Mouse (Mus musculus): ENCODE data around the gene Tmem190. TPM values are rescaled to one million over a fixed set of nuclear protein-coding genes. Genes with fewer than 3 reads are reported as not detected.

Tmem190 gene
- not detected for total RNA-seq (2023)

GRCm38 (mm10) chr7:4782759-4783158, at the start of gene Tmem190, which contains the start of gene Il11:
Gene Tmem190, plus strand, starts transcription at chr7:4782937.
Gene Il11, minus strand, starts transcription at chr7:4782859.

GRCm38 (mm10) chr7:4739544-4740275, 43.0 kb upstream of the Tmem190 start, which contains the start of gene Kmt5c:
Gene Kmt5c, plus strand, starts transcription at chr7:4740115.

DNA sequence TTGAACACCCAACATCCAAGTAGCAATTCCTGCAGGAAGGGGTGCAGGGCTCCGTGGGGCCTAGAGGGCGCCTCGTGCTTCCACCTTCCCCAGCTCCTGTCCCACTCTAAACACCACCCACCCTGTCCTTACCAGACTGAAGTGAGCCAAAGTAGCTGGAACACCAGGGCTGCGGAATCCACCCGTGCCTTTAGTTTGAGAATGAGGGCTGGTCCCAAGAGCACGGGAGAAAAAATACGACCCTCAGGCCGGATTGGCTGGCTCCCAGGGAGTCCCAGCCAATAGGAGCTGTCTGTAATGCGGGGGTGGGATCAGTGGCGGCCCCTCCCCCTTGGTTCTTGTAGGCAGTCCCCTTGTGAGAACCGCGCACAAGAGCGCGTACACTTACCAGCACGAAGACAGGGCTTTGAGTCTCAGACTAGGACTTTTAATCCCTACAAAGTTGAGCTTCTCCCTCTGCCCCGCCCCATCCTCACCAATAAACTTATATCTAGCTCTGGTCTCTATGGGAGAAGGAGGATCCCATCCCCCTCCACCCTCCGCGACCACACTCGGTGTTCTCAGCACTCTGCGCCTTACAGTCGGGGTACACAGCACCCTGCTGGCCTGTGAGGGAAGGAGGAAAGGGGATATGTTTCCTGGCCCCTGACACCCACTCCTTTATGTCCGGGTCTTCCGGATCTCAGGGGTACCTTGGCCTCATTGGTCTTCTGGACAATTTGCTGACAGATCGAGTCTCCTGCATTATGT, 29.7 kb upstream of the Tmem190 start, which contains the start of gene Cox6b2:
TSS of gene Cox6b2 (minus strand) at position 274 of the 750 bp plus-strand sequence.

GRCm38 (mm10) chr7:4771202-4771601, 11.5 kb upstream of the Tmem190 start, which contains the start of gene Fam71e2:
Gene Fam71e2, minus strand, starts transcription at chr7:4771302.

DNA sequence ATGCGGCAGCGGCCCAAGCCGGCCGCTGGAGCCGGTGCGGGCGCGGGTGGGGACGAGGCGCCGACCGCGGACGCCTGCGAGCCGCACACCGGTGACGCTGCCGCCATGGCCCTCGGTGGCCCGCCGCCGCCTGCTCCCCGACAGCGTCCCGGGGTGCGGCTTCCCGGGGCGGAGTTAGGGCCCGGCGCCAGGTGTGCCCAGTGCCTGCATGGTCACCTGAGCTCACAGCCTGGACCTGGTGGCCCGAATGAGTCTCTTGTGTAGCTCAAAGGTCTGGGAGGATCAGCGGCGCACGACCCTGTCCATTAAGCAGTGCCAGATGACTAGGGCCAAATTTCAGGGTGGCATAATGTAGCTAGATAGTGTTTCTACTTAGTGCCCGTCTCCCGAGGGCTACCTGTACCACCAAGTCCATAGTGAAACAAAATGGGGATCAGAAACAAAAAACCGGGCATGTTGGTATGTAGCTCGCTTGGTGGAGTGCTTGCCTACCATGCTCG, 6.7 kb downstream of the Tmem190 start, which contains the start of gene Tmem238:
TSS of gene Tmem238 (minus strand) at position 221 of the 500 bp plus-strand sequence.

DNA sequence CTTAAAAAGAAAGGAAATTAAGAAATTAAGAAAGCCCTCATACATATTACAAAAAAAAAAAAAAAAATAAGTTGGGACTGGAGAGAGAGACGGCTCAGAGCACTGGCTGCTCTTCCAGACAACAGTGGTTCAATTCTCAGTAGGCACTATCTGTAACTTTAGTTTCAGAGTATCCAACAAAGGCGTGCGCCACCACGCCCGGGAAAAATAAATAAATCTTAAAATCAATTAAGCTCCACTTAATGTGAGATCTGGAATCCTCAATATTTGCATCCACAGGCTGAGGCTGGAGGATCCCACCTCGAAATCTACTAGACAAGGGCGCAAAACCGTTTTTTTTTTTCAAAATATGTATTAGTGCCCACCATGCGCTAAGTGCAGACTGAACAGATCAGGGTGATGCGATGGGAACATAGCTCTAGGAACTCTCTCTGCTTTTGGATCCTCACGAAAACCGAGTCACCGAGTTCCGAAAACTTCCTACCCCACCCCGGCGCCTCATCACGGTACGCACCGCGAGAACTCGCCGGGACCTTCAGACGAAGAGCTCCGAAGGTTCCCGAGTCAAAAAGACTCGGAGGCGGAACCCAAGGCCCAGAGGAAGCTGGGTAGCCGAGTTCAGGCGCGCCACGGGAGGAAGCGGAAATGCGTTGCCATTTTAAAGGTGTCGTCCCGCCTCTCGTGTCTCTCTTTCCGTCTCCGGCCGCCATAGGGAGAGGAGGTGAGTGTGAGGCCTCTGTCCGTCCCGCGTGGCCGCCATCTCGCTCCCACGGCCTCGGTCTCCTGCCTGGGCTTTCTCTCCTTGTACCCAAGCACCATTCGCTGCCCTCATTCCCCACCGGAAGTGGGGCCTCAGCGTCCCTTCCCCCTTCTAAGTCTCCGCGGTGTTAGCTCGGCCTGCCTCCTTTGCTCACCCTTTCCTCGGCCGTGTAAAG, 9.8 kb downstream of the Tmem190 start, which contains the start of gene Rpl28:
TSS of gene Rpl28 (plus strand) at position 597 of the 935 bp plus-strand sequence.

DNA sequence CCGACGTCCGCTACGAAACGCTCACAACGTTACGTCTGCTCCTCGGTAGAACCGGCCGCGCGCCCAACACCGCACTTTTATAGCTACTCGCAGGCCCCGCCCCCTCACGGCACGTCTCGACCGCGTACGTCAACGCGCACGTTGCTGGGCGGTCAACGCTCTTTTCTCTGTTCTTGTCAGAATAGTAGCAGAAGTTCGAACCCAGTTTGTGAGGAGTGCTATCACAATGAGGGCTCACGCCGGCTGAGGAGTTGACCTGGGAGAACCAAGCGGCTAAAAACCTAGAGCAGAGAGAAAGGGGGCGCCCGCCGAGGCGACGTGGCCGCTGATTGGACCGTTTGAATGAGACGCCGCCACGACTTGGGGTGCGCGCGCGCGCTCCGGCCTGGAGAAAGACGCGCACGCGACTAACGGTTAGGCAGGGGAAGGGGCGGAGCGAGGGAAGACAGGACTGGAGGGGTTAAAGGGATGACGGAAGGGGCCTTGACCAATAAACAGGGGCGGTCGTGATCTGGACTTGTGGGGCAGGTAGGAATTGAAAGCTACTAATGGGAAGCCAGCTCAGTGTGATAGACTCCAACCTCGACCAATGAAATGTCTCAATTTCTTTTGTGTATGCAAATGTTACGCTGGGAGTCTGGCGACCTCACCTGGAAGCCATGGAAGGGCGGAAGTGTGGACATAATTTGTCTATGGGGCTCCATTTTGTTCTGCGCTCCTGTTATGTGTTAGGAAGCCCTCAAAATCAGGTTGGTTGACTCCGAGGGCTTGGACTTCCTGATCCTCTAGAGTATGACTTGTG, 29.8 kb downstream of the Tmem190 start, which contains the start of gene Ube2s:
TSS of gene Ube2s (minus strand) at position 288 of the 802 bp plus-strand sequence.

Other genes starting within 250 kb of the Tmem190 start
- gene Syt5, start 235.4 kb upstream of the Tmem190 start, total RNA-seq (2023), result 1 to 10 TPM in 1 of 2 experiments, not detected in 1; 1.2 TPM
- under 1 TPM; 0.49 to 0.66 TPM for gene Ptprh, start 178.9 kb upstream of the Tmem190 start, total RNA-seq (2023)
- 10 to 100 TPM; 31.8 to 32.8 TPM for gene Tmem86b, start 151.5 kb upstream of the Tmem190 start, total RNA-seq (2023)
- gene Ppp6r1, start 123.9 kb upstream of the Tmem190 start, total RNA-seq (2023), result 100 to 1,000 TPM; 194 to 198 TPM
- gene Hspbp1, start 97.9 kb upstream of the Tmem190 start, total RNA-seq (2023), result 10 to 100 TPM; 32.1 to 35.1 TPM
- gene Brsk1, start 92.3 kb upstream of the Tmem190 start, total RNA-seq (2023), result under 1 TPM in 1 of 2 experiments, not detected in 1; 0.79 TPM
- gene Tmem150b, start 57.7 kb upstream of the Tmem190 start, total RNA-seq (2023), result 10 to 100 TPM; 30.4 to 32.3 TPM
- 100 to 1,000 TPM; 133 to 143 TPM for gene Kmt5c, start 42.8 kb upstream of the Tmem190 start, total RNA-seq (2023)
- gene Cox6b2, start 29.8 kb upstream of the Tmem190 start, total RNA-seq (2023), result 10 to 100 TPM; 14.3 to 17.8 TPM
- not detected for gene Fam71e2, start 11.6 kb upstream of the Tmem190 start, total RNA-seq (2023)
- not detected for gene Il11, start 78 bp upstream of the Tmem190 start, total RNA-seq (2023)
- 1 to 10 TPM; 1.3 to 1.9 TPM for gene Tmem238, start 6.7 kb downstream of the Tmem190 start, total RNA-seq (2023)
- 1,000 to 10,000 TPM; 1,418 to 1,752 TPM for gene Rpl28, start 9.9 kb downstream of the Tmem190 start, total RNA-seq (2023)
- gene Ube2s, start 29.7 kb downstream of the Tmem190 start, total RNA-seq (2023), result 100 to 1,000 TPM; 114 to 117 TPM
- gene Shisa7, start 61.8 kb downstream of the Tmem190 start, total RNA-seq (2023), result 1 to 10 TPM; 1.2 to 1.5 TPM
- 1 to 10 TPM; 6.4 to 7.2 TPM for gene Isoc2b, start 87.3 kb downstream of the Tmem190 start, total RNA-seq (2023)
- gene Isoc2a, start 94.2 kb downstream of the Tmem190 start, total RNA-seq (2023), result 10 to 100 TPM; 11.6 to 14.8 TPM
- not detected for gene Gm36210, start 123.6 kb downstream of the Tmem190 start, total RNA-seq (2023)
- 10 to 100 TPM; 17.1 to 18.6 TPM for gene Zfp628, start 132.3 kb downstream of the Tmem190 start, total RNA-seq (2023)
- 1 to 10 TPM; 3.6 to 6.4 TPM for gene Nat14, start 139.1 kb downstream of the Tmem190 start, total RNA-seq (2023)
- gene Ssc5d, start 142.8 kb downstream of the Tmem190 start, total RNA-seq (2023), result under 1 TPM in 1 of 2 experiments, not detected in 1; 0.12 TPM
- not detected for gene Sbk2, start 181.5 kb downstream of the Tmem190 start, total RNA-seq (2023)
- not detected for gene Sbk3, start 188.2 kb downstream of the Tmem190 start, total RNA-seq (2023)
- gene Zfp579, start 213.2 kb downstream of the Tmem190 start, total RNA-seq (2023), result 1 to 10 TPM; 6.0 to 6.5 TPM
- gene Zfp524, start 231.5 kb downstream of the Tmem190 start, total RNA-seq (2023), result 10 to 100 TPM; 16.2 to 20.5 TPM
- 10 to 100 TPM; 35.3 to 42.1 TPM for gene Fiz1, start 231.8 kb downstream of the Tmem190 start, total RNA-seq (2023)
- not detected for gene Gm44973, start 232.6 kb downstream of the Tmem190 start, total RNA-seq (2023)
- gene Zfp865, start 237.4 kb downstream of the Tmem190 start, total RNA-seq (2023), result 10 to 100 TPM; 29.5 to 31.5 TPM
- 1 to 10 TPM in 1 of 2 experiments, under 1 TPM in 1; 0.86 to 1.5 TPM for gene Ccdc106, start 237.6 kb downstream of the Tmem190 start, total RNA-seq (2023)